Mouse (Mus musculus) left cerebral cortex, postnatal 25 days (tissue): ENCODE measurements around the gene Gxylt1. TPM values are rescaled to one million over a fixed set of nuclear protein-coding genes. Genes with fewer than 3 reads are reported as not detected.
"Not testable (repeated sequence)": the region's sequence is repeated elsewhere in the genome, so short reads cannot be mapped to it uniquely, and the experiment has no call there.

Experiments used
- DNase-seq, 2 experiments: peaks; one replicate each; pipeline ENCODE4 v3.0.0; 2022; ENCODE audit warnings: low spot score in 2 of 2, mixed read lengths in 1 of 2
- intact Hi-C: fragments of 180-260 bp; cut with DNase I; formaldehyde crosslinking; loops from one replicate; pipeline ENCODE4 v1.15.1; 2025
- total RNA-seq, 2 experiments: library from RNA; stranded (reverse); gene quantifications; 2 replicates each; pipeline ENCODE4 v1.2.3; 2021

Gxylt1 gene
- 10 to 100 TPM in 1 of 2 experiments, 1 to 10 TPM in 1; 9.8 to 11.3 TPM for total RNA-seq

DNA sequence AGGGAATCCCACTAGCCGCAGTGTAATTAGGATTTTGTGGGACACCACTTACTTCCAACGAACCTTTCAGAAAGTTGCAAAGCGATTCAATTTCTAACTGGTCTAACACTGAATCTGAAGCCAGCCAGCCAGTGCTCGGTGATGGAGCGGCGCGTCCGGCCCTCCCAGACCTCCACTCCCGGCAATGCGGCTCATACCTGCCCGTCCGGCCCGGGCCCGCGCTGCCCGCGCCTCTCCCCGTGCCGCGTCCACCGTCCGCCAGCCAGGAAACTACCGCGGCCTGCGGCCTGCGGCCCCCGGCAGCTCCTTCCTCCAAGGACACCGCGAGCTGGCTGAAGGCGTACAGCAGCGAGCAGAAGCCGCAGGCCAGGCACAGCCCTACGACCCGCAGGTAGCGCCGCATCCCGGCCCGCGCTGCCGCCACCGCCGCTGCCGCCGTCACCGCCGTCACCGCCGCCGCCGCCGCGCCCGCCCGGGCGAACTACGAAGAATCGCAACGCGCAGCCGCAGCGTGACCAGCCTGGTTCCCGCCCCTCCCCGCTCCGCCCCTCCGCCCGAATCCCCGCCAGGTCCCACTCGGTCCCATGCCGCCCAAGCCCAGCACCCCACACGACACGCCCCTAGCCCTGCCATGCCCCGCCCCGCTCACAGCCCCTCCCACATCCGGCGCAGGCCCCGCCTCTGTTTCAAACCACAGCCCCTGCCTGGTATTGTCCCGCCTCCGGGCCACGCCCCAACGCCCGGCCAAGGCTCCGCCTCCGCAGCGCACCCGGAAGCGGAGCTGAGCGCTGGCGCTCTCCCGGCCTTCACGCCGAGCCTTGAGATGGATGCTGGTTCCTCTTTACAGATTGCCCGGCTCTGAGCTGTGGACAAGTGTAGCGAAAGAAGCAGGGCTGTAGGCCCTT is at the start of gene Gxylt1:
Gene Gxylt1, minus strand, starts transcription at position 501 of the 905 bp plus-strand sequence.
- intact Hi-C loops: loop anchor here (2.0 to 5.0 kb wide), 2 partner anchors 62 to 124 kb away; partner anchors contain the start of genes Pphln1, Yaf2 and Zcrb1
- peak; percentile 97 to 99 for DNase-seq

DNA sequence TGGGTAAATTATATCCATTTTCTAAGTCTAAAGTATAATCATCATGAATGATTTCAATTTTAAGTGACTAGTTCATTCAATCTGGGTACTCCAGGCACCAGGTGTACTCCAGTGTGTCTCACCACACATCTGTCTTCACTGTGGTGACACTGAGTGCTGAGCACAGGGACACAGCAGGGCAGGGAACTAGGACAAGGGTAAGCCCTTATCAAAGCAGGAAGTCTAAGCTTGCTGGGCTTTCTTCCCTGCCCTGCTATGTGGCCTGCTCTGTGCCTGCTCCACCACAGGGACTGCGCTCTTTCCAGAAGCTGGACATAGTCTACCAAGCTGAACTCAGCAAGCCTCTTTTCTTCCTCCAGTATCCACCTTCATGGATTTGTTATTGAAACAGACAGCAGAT is 43.8 kb upstream of the Gxylt1 start:
- no peak for DNase-seq
- intact Hi-C loops: no loop called here

DNA sequence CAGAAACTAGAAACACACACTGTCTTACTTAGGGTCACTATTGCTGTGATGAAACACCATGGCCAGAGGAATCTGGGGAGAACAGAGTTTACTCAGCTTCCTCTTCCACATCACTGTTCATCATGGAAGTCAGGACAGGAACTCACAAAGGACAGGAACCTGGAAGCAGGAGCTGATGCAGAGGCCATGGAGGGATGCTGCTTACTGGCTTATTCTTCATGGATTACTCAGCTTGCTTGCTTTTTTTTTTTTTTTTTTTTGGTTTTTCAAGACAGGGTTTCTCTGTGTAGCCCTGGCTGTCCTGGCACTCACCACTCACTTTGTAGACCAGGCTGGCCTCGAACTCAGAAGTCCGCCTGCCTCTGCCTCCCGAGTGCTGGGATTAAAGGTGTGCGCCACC is 35.3 kb upstream of the Gxylt1 start:
- intact Hi-C loops, DNase-seq: not testable (repeated sequence)

DNA sequence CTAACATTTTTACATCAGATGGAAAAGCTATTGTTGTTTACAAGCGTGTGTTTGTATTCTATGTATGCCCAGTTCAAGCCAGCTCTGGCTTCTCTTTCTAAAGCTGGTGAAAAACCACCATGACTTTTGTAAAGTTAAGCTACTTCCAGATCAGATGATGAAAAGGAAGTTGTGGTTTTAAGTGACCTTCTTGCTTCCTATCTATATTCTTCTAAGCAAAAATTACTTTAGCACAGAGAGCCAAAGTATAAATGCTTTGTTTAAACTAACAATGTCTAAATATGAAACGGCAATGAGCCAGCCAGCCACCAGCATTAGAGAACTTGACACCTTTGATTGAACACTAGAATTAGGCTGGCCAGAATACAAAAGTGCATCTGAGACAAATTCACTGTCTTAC is 23.2 kb upstream of the Gxylt1 start:
- intact Hi-C loops: no loop called here
- DNase-seq: no peak

DNA sequence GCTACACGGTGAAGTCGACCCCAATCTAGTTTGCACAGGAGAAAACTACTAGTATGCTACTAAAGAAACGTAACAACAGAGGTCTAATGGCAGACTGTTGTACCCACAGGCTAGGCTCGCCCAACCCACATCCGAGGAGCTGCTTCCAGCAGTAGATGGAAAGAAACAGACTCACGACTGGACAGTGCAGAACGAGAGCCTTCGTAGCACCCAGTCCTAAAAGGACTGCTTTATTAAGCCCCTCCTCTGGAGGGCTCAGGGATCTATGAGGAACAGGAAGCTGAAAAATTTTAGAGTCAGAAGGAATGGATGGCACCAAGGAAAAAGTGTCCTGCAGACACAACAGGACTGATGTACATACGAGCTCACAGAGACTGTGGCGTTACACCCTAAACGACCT is 19.5 kb upstream of the Gxylt1 start:
- no peak for DNase-seq
- intact Hi-C loops: no loop called here

DNA sequence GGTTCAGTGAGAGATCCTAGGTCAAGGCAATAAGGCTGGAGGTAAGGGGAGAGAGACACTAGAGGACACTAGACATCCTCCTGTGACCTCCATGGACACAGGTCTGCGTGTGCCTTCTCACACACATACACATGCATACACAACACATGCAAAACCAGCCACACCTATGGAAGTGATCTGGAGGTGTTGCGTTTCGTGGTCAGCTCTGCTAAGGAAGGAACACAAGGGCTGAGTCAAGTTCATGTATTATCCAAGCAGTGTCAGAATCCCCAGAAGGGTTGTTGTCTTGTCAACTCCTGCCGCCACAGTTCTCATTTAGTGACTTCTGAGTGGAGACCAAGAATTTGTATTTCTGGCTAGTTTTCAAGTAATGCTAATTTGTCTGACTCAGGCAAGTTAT is 13.3 kb upstream of the Gxylt1 start:
- DNase-seq: no peak
- intact Hi-C loops: no loop called here

DNA sequence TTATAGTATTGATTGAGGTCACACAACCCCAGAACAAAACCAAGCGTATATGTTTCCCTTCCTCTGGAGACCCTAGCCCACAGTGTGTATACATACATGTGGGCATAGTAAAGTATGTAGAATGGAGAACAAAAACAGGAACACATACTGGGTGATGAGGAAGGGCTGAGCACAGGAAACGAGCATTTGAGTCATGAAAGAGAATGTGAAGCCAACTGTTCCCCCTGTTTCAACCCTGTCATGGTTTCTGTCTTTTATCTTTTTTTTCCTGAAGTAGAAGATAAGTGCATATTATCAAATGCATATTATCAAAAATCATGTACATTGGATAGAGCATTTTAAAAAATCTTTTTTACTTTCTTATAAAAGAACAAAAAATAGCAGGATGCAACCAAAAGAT is 12.6 kb upstream of the Gxylt1 start:
- no peak for DNase-seq
- intact Hi-C loops: no loop called here

DNA sequence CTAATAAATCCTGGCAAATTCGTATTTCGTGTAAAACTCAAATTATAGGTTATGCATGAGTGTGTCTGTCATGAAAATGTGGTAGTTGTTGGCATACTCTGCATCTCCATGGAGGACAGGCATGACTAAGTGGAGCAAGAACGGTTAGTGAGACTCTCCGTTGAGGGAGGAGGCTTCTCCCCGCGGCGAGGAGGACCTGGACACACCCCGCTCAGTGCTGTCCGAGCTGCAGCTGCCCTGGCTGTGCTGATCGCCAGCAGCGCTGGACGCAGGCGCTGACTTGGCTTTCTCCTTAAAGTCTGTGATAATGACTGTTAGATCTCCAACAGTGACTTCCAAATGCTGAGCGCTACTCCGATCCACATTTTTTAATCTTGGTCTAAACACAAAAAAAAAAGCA is 10.3 kb upstream of the Gxylt1 start:
- intact Hi-C loops: no loop called here
- no peak for DNase-seq

DNA sequence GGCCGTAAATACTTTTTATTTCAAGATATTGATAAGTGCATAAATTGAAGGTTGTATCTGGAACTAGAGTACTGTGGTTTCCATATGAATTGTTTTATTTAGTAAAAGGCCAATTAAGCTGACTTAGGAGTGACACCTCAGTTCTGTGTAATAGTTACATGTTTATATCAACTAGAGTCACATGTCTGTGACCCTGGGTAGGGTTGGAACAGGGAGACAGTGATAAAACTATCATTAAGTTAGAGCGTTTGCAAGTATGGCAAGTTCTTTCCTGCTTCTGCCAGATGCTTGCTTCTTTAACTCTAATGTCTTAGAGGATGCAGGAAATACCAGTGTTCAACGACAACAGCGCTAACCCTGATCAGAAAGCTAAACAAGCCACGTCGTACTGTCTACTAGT is 9.3 kb upstream of the Gxylt1 start:
- DNase-seq: no peak
- intact Hi-C loops: no loop called here

DNA sequence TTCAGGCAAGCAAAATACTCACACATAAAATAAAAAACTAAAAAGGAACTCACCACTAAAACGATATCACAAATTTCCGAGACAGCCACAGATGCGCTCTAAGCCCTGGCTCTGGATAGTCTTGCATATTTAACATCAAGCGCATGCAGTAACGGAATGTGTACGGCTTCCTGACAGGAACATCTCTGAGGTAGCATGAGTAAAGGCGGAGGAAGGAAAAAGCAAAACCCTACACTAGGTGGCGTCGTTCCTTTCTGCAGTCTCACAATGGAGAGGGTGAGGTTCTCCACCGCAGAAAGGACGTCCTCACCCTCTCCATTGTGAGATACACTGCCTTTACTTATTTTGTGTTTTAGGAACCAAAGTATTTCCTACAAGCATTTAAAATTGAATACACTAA is 8.4 kb upstream of the Gxylt1 start:
- intact Hi-C loops: no loop called here

DNA sequence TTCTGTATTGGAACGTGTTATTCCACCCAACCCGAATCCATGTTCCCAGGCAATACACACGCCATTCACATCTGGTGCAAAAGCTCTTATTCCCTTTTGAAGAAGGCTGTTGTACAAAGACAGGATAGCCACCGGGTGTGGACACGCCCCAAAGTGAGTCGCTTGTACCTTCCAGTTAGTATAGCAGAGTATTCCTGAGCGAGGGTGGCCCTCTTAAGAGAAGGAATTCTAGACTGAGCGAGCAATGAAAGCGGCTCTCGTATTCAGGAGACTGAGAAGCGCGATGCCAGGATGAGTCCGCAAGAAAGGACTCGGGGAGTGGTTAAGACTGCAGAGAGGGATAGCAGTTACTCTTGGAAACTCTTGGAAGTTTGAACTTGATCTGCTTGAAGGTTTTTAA is 1.3 kb upstream of the Gxylt1 start:
- peak in 1 of 2 experiments; percentile 17 for DNase-seq
- intact Hi-C loops: loop anchor here (5.0 kb wide), 1 partner anchor 61 kb away; the partner anchor contains the start of gene Yaf2

More for the DNA sequence above, 8.4 kb upstream of the Gxylt1 start:
- peak in 1 of 2 experiments; percentile 23 for DNase-seq

DNA sequence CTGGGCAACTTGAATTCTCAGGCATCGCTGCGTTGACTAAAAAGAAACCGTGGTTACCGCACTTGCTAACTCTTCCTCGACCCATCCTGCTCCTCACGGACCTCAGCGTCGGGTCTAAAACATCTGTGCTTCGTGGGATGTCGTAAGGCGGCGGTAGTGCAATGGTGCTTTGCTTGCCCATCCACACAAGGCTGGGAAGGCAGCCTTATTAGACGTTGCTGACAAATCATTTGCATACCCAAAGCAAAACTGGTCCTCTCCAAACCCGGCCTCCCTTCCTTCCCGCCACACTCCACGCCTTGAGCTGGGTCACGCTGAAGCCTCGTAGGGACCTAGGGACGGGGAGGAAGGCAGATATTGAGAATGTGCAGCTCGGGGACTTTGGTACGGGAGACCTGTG is 644 bp upstream of the Gxylt1 start:
- intact Hi-C loops: loop anchor here (2.0 to 5.0 kb wide), 2 partner anchors 62 to 123 kb away; partner anchors contain the start of genes Pphln1, Yaf2 and Zcrb1
- DNase-seq: no peak

DNA sequence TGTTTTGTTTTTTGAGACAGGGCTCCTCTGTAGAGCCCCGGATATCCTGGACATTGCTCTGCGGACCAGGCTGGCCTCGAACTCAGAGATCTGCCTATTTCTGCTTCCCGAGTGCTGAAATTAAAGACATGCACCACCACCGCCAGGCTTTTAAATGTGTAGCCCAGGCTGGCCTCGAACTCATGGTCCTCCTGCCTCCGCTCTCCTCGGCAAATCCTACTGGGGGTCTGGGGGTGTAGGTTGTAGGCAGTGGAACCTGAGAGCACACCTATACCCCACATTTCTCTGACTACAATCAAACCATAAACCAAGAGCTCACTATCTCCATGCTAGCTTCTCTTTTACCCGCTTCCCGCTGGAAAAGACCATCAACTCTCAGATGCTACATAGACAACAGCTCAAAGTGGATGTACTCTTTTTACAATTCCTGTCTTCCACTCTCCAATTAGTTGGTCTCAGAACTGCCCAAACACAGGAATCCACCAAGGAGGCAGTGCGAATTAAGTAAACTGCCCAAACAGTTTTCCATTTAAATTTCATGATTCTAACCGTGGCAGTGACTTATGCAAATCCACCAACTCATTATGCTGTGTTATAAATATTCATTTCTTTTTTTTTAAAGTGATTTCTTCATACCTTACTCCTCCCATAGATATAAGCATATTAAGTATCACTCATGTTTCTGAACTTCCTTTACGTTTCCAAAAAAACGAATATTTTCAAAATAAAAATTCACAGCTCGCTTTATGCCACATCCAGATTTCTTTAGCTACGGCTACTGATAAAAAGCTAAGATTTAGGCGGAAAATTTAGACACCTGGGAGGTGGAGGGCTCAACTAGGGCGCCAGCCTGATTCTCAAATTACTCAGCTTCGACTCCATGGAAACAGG is 946 bp downstream of the Gxylt1 start:
- intact Hi-C loops: loop anchor here (2.0 kb wide), 1 partner anchor 125 kb away; the partner anchor contains the start of genes Pphln1 and Zcrb1
- DNase-seq: no peak

DNA sequence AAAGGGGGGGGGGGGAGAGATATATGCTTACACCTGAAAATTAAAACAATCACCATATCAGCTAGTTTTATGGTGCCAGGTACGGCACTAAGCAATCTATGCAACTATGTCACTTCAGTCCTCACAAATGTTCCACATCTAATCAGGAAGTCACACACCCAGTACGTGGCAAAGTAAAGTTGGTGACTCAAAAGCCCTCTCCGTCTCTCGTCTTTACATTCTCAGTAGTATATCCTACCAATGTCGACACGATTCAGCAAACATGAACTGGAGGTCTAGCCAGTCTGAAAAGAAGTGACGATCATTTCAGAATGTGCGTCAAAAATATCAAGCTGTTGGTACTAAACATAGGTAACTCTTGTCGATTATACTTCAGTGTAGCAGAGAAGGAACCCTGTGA is 2.0 kb downstream of the Gxylt1 start:
- intact Hi-C loops: no loop called here
- no peak for DNase-seq

DNA sequence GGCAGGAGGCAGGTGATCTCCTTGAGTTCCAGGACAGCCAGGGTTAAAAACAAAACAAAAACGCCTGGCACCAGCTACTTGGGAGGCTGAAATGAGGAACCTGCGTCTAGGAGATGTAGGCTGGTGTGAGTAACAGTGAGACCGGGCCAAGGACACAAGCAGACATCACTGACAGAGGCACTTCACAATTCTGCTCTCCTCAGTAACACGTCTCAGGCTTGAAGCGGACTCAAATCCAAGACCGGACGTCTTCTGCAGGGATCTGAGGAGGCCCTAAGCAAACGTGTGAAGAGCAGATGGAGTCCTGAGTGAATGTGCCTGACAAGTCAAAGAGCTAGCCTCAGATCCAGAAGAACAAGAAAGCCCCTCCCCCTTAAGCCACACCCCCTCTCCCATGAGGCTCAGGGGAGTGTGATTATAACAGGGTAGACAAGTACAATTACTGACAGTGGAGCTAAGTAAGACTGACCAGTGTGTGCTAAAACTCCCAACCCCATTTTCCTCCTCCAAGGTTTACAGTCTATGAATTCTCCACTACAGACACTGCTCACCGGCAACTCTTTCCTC is 4.6 kb downstream of the Gxylt1 start:
- DNase-seq: peak in 1 of 2 experiments; percentile 9
- intact Hi-C loops: no loop called here

DNA sequence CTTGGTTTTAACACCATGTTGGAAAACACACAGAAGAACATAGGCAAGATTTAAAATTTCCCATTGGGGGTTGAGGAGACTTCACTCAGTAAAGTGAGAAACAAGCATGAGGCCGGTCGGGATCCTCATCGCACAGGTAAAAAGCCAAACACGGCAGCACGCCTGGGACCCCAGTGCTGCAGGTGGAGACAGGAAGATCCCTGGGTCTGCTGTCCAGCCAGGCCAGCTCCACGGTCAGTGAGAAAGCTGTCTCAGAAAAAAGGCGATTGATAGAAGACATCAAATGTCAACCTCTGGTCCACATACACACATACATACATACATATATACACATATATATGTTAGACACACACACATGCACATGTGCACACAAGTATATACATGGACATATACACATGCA is 5.4 kb downstream of the Gxylt1 start:
- no peak for DNase-seq
- intact Hi-C loops: loop anchor here (10.0 kb wide), 1 partner anchor 945 kb away; no protein-coding TSS in a partner anchor

DNA sequence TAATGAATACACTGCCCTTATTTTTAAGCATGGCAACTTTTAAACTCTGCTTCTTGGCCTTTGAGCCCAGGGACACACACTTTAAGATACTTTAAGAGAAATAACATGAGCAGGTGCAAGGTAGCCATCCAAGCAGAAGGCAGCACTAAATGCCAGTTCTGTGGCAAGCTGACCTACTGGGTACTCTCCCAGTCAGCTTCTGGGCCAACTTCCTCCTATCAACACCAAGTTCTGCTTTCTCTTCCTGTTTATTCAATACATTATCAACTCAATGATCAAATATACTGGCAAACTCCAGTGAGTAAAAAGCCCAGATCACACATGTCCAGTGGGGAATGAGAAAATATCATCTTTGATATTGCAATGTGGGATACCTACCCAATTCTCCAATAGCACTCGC is 7.0 kb downstream of the Gxylt1 start:
- no peak for DNase-seq
- intact Hi-C loops: loop anchor here (10.0 kb wide), 1 partner anchor 947 kb away; no protein-coding TSS in a partner anchor

DNA sequence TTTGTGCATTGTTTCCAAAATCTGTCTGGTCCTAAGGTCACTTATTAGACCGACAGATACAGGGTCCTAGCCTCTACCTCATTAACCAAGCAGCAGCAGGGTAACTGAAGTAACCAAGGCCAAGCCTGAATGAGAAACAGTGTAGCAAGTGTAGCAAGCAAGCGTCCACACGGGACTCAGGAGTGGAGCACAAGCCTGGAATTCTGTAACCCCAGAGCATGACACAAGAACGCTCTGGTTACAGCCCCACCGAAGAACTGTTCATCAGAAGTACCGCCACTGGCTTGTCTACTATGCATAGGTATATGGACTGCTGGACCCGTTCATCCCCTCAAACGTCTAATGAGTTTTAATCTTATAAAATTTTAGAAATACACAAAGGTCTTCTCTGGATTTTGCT is 7.5 kb downstream of the Gxylt1 start:
- intact Hi-C loops: loop anchor here (10.0 kb wide), 1 partner anchor 947 kb away; no protein-coding TSS in a partner anchor
- DNase-seq: no peak

DNA sequence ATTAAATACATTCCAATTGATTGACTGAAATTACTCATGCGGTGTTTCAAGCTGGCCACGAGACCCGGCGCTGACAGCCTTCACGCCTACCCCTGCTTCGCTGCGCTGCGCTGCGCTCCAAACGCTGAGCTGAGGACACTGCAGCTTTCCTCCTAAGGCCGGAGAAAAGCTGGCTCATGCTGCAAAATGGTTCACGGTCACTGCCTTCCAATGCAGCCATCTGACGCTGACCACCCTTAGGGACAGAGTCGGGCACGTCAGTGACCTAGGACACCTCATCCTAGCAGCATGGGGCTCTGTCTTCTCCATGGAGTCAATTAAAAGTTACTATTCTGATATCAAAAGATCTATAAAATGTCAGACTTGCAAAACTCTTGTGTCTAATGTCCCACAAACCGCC is 8.6 kb downstream of the Gxylt1 start:
- intact Hi-C loops: loop anchor here (10.0 kb wide), 1 partner anchor 948 kb away; no protein-coding TSS in a partner anchor
- no peak for DNase-seq
